Comparison of ENCODE assay signal across 23 mouse cellular contexts in the genomic region with DNA sequence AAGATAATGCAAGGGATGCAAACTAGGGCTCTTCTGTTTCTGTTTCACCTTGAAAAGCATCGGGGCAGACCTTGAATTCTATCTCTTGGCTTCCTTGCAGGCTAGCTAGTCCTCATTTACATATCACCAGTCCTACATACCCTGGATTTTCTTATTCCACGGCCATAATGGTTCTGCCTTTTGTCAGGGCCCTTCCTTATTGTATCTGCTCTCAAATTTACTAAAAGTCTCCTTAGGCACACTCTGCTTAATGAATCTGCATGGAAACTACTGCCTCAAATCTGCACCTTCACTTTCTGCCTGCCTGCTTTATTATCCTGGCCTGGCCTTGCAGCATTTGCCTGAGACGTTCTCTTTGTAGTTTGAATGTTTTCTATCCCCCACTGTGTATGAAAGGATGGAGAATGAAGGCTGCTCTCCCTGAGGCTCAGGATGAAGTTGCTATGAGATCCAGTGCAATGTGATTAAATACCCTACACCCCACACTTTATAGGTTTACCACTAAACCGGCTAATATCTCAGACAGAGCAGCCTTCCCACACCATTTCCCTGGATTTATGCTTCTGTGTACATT. TPM values are rescaled to one million over a fixed set of nuclear protein-coding genes. Genes with fewer than 3 reads are reported as not detected.
DNase-seq lines count a peak whose midpoint lies in the region; ATAC-seq lines count a peak whose summit lies in the region.
"Had no signal": no experiment of that assay in that cellular context is flagged by ENCODE, and none has a peak within 500 bp of the region (broad histone marks: within the 10 kb centered on the region; RNA-seq: fewer than 3 reads in every experiment).

No protein-coding gene starts in this region.

- H3K27ac ChIP-seq in midbrain, embryonic 10.5 days (replicated peaks), result 0 out of 2 replicates have a peak overlapping the region, but pooled peaks have one; percentile 3
- peak overlapping the region; percentile 66 for H3K27ac ChIP-seq in midbrain, embryonic 14.5 days (replicated peaks; ENCODE audit: low read depth, low read length)
- H3K27ac ChIP-seq in intestine, embryonic 15.5 days, result no peak overlapping the region
- H3K27ac ChIP-seq: embryonic facial prominence, embryonic 15.5 days; forebrain, embryonic 13.5 days; heart, embryonic 13.5 days; hindbrain, embryonic 12.5 days had no signal

- 0 out of 2 replicates have a peak, but pooled peaks cover 6% of the 10 kb centered on the region for H3K4me1 ChIP-seq in midbrain, embryonic 10.5 days
- no peaks in the 10 kb centered on the region; the same call in 1 of the 2 replicates for H3K4me1 ChIP-seq in midbrain, embryonic 14.5 days (ENCODE audit: control insufficient read depth, insufficient read depth, low read length)
- H3K4me1 ChIP-seq in intestine, embryonic 15.5 days (replicated peaks), result no peaks in the 10 kb centered on the region
- H3K4me1 ChIP-seq: embryonic facial prominence, embryonic 15.5 days; heart, embryonic 13.5 days; hindbrain, embryonic 12.5 days had no signal

- 61% methylated on average over 4 of the region's 4 CpGs for WGBS in midbrain, embryonic 10.5 days
- WGBS in midbrain, embryonic 14.5 days, result 24% methylated on average over 4 of the region's 4 CpGs
- 58% methylated on average over 4 of the region's 4 CpGs for WGBS in intestine, embryonic 15.5 days

- H3K9me3 ChIP-seq in midbrain, embryonic 10.5 days (replicated peaks), result no peaks in the 10 kb centered on the region
- no peaks in the 10 kb centered on the region for H3K9me3 ChIP-seq in midbrain, embryonic 14.5 days (ENCODE audit: control insufficient read depth, low read length)
- H3K9me3 ChIP-seq in intestine, embryonic 15.5 days, result no peaks in the 10 kb centered on the region
- H3K9me3 ChIP-seq: embryonic facial prominence, embryonic 15.5 days; heart, embryonic 13.5 days; hindbrain, embryonic 12.5 days had no signal

- H3K36me3 ChIP-seq in midbrain, embryonic 10.5 days, result no peaks in the 10 kb centered on the region
- no peaks in the 10 kb centered on the region for H3K36me3 ChIP-seq in midbrain, embryonic 14.5 days (ENCODE audit: control insufficient read depth, insufficient read depth, low read length)
- no peaks in the 10 kb centered on the region for H3K36me3 ChIP-seq in intestine, embryonic 15.5 days
- H3K36me3 ChIP-seq: embryonic facial prominence, embryonic 15.5 days; heart, embryonic 13.5 days; hindbrain, embryonic 12.5 days had no signal

- H3K4me2 ChIP-seq in midbrain, embryonic 14.5 days (ENCODE audit: low read length), result no peak overlapping the region
- H3K4me2 ChIP-seq in intestine, embryonic 15.5 days (replicated peaks), result no peak overlapping the region
- H3K4me2 ChIP-seq: embryonic facial prominence, embryonic 15.5 days; forebrain, embryonic 13.5 days; heart, embryonic 13.5 days; hindbrain, embryonic 12.5 days had no signal

- peak; percentile 8 for DNase-seq in heart, adult 11 months
- DNase-seq in heart, postnatal 25 days (ENCODE audit: low spot score), result no peak
- no peak for DNase-seq in midbrain, embryonic 10.5 days (ENCODE audit: low spot score)
- peak; percentile 52 for DNase-seq in midbrain, embryonic 14.5 days
- no peak for DNase-seq in ovary, postnatal 10 days (ENCODE audit: low spot score)
- DNase-seq: adrenal gland, postnatal 10 days; cerebellum, adult 18-20 months; cerebellum, postnatal 10 days; embryo, embryonic 11 days; gastrocnemius, postnatal 14 days; heart, postnatal 4 days; kidney, adult 11 months had no signal

- no peak overlapping the region for H3K9ac ChIP-seq in midbrain, embryonic 14.5 days (replicated peaks; ENCODE audit: low read length)
- H3K9ac ChIP-seq in intestine, embryonic 15.5 days, result no peak overlapping the region
- H3K9ac ChIP-seq: embryonic facial prominence, embryonic 15.5 days; forebrain, embryonic 13.5 days; heart, embryonic 13.5 days; hindbrain, embryonic 12.5 days had no signal

- intact Hi-C loops in heart, postnatal 25 days (cut with DNase I), result no loop called here

- peak; percentile 58; the same call in 1 of the 2 replicates for ATAC-seq in midbrain, embryonic 14.5 days (ENCODE audit: low FRiP score, low TSS enrichment)
- ATAC-seq in megakaryocyte progenitor cell, adult 5-6 weeks (replicated peaks; ENCODE audit: poor library complexity), result no peak
- ATAC-seq in intestine, embryonic 15.5 days, result no peak
- ATAC-seq: forebrain, embryonic 13.5 days; hindbrain, embryonic 16.5 days; inflammation-experienced regulatory T-cells, adult 6 months had no signal

- no peaks in the 10 kb centered on the region for H3K27me3 ChIP-seq in midbrain, embryonic 10.5 days (ENCODE audit: low read depth, poor library complexity, severe bottlenecking)
- H3K27me3 ChIP-seq in midbrain, embryonic 14.5 days (ENCODE audit: control insufficient read depth, insufficient read depth, low read length), result no peaks in the 10 kb centered on the region
- no peaks in the 10 kb centered on the region for H3K27me3 ChIP-seq in intestine, embryonic 15.5 days (replicated peaks)
- H3K27me3 ChIP-seq: embryonic facial prominence, embryonic 15.5 days; forebrain, embryonic 13.5 days; heart, embryonic 13.5 days; hindbrain, embryonic 12.5 days had no signal

- no peak overlapping the region for H3K4me3 ChIP-seq in midbrain, embryonic 10.5 days
- no peak overlapping the region for H3K4me3 ChIP-seq in midbrain, embryonic 14.5 days (replicated peaks; ENCODE audit: low read depth, low read length)
- no peak overlapping the region for H3K4me3 ChIP-seq in intestine, embryonic 15.5 days (replicated peaks)
- H3K4me3 ChIP-seq: embryonic facial prominence, embryonic 15.5 days; erythroblast, embryonic 14.5 days; forebrain, embryonic 13.5 days; heart, embryonic 13.5 days; hindbrain, embryonic 12.5 days had no signal

RNA-seq across cellular contexts. Expression of gene Ddit4l, which starts 27.0 kb away (rescaled TPM):
- 1 to 10 TPM; 2.5 to 4.3 TPM for total RNA-seq in heart, postnatal 25 days (2021)
- polyA plus RNA-seq in midbrain, embryonic 10.5 days (2016; fragmentation: Nextera tagmentation; extraction: Ambion mirVana), result 13.6 and 16.4 TPM in 2 replicates
- polyA plus RNA-seq in midbrain, embryonic 14.5 days (2014; fragmentation: Nextera tagmentation; extraction: Ambion mirVana), result 3.2 and 6.5 TPM in 2 replicates
- not detected in 2 replicates for total RNA-seq in megakaryocyte progenitor cell, adult 5-6 weeks (2015)
- not detected in 2 replicates for total RNA-seq in megakaryocyte progenitor cell, adult 5-6 weeks (2017)
- polyA plus RNA-seq in intestine, embryonic 15.5 days (2015; fragmentation: Nextera tagmentation; extraction: Ambion mirVana), result 1.9 and 3.8 TPM in 2 replicates
- total RNA-seq: common myeloid progenitor, adult 5-6 weeks; MEL had no signal
- polyA plus RNA-seq: erythroblast, embryonic 14.5 days had no signal

Comparison
In these comparisons a context has a peak if more than half of its experiments do, and no peak if none do; other contexts are left out.
1. DNase-seq: peak in heart, adult 11 months (single experiment) and midbrain, embryonic 14.5 days (single experiment); none in heart, postnatal 25 days (single experiment), midbrain, embryonic 10.5 days (single experiment) and ovary, postnatal 10 days (single experiment).